Mouse (Mus musculus) small intestine, adult 2 months (tissue): ENCODE measurements around the gene Cacng4. TPM values are rescaled to one million over a fixed set of nuclear protein-coding genes. Genes with fewer than 3 reads are reported as not detected.

Experiments
- H3K27ac ChIP-seq: fragments of 200-500 bp; 2 replicates; pipeline ENCODE4 v1.5.1; 2012; ENCODE audit warnings: low read depth, low read length, control low read depth, inconsistent platforms; ENCODE audit not compliant: insufficient read depth
- H3K27me3 ChIP-seq: fragments of 200-500 bp; 2 replicates; pipeline ENCODE4 v1.6.1; 2012; ENCODE audit warnings: mild to moderate bottlenecking, moderate library complexity, low read length, inconsistent platforms; ENCODE audit not compliant: control insufficient read depth, insufficient read depth
- H3K36me3 ChIP-seq: fragments of 200-500 bp; 2 replicates; pipeline ENCODE4 v1.6.1; 2012; ENCODE audit warnings: mild to moderate bottlenecking, low read length, control low read depth, inconsistent platforms; ENCODE audit not compliant: control insufficient read depth, insufficient read depth
- H3K4me1 ChIP-seq: fragments of 200-500 bp; 2 replicates; pipeline ENCODE4 v1.6.1; 2012; ENCODE audit warnings: low read length, inconsistent platforms, mixed read lengths; ENCODE audit not compliant: control insufficient read depth, insufficient read depth, insufficient read length
- H3K4me3 ChIP-seq: fragments of 200-500 bp; 2 replicates; pipeline ENCODE4 v1.5.1; 2012; ENCODE audit warnings: low read depth, mild to moderate bottlenecking, control low read depth, inconsistent platforms, low read length, moderate library complexity
- CTCF ChIP-seq: fragments of 200-500 bp; IDR thresholded peaks from 2 replicates; pipeline ENCODE4 v1.5.1; 2012; ENCODE audit warnings: low read depth, mild to moderate bottlenecking, control low read depth, inconsistent platforms, low read length, moderate library complexity, mixed read lengths; ENCODE audit not compliant: insufficient replicate concordance, insufficient read length; ENCODE audit errors: extremely low read depth
- POLR2A ChIP-seq: fragments of 200-500 bp; IDR thresholded peaks from 2 replicates; pipeline ENCODE4 v1.6.1; 2012; ENCODE audit warnings: low read depth, mild to moderate bottlenecking, control low read depth, inconsistent platforms, low read length, moderate library complexity
- WGBS: fragments of 180-500 bp; shearing (Covaris S2); methylation state at CpG from one replicate; pipeline ENCODE4 v1.1.7; 2018; 5-methylcytosine and 5-hydroxymethylcytosine counted together
- polyA plus RNA-seq: library from polyadenylated mRNA; depleted of rRNA; stranded (reverse); fragments of >200 nt; gene quantifications from 2 replicates; pipeline ENCODE4 v1.2.3, GENCODE M21; 2012; rRNA removed

The Cacng4 gene
- polyA plus RNA-seq = 0.18 and 0.24 TPM in 2 replicates

DNA sequence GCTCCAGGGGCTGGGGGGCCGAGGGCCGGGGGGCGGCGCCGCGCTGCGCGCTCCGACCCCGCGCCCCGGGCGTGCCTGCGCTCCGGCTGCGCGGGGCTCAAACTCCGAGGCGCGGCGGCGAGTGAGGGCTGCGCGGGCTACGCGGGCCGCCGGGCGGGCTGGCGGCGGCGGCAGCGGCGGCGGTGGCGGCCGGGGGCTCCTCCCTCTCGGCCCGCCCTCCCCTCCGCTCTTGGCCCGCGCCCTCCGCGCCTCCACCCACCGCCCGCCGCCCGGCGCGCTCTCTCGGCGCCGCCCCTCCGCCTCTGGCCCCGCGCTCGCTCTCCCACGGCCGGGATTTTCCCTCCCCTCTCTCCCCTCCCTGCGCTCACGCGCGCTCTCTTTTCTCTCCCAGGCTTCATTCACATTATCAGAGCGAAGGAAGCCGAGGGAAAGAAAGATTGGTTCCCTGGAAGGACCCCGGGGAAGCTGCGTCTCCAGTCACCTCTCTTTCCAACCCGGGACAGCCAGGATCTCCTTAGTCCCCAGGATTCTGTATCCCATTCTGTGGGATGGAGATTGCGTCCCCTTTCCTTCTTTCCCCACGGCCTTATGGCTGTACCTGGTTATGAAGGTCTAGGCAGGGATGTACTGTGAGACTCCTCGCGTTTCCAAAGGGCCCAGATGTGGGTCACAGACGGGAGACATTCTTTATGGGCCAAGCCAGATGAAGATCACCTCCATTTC lies at the start of gene Cacng4:
Gene Cacng4, minus strand, starts transcription at position 11 of the 723 bp plus-strand sequence.
- Histone ChIP-seq H3K36me3 (no peaks in the 10 kb centered on the region), H3K27me3 (peaks cover 53% of the 10 kb centered on the region), H3K4me3 (peak within 1 kb of the TSS; percentile 48), H3K27ac (no peak within 1 kb of the TSS), H3K4me1 (peaks cover 4% of the 10 kb centered on the region)
- 9% methylated on average over 30 of the region's 73 CpGs for WGBS
- TF ChIP-seq POLR2A = no peak
- TF ChIP-seq CTCF = no peak

GRCm38 (mm10) chr11:107833351-107834040 lies 39.1 kb upstream of the Cacng4 start:
- Histone ChIP-seq H3K36me3 (no peaks in the 10 kb centered on the region), H3K4me3 (no peak overlapping the region), H3K27me3 (no peaks in the 10 kb centered on the region), H3K27ac (no peak overlapping the region), H3K4me1 (no peaks in the 10 kb centered on the region)
- 58% methylated on average over 7 of the region's 7 CpGs for WGBS
- TF ChIP-seq POLR2A = no peak
- TF ChIP-seq CTCF = no peak

DNA sequence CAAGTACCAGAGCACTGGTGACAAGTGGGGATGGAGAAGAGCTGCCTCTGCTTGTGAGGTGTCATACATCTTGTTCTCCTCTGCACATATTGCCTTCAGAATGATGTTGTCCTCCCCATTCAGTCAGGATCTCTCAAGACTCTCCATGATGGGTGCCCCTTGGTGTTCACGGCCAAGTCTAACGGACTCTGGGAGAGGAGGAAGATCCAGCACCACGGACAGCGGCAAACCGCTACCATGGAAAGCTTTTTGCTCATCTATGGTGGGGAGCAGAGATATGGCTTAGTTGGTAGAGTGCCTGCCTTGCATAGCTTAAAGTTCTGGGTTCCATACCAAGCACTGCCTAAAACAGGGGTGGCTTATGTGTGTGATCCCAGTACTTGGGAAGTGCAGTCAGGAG lies 22.8 kb upstream of the Cacng4 start:
- Histone ChIP-seq H3K4me1 (no peaks in the 10 kb centered on the region), H3K27ac (no peak overlapping the region), H3K4me3 (no peak overlapping the region), H3K36me3 (no peaks in the 10 kb centered on the region), H3K27me3 (no peaks in the 10 kb centered on the region)
- TF ChIP-seq CTCF = no peak
- TF ChIP-seq POLR2A = no peak
- 53% methylated on average over 5 of the region's 5 CpGs for WGBS

DNA sequence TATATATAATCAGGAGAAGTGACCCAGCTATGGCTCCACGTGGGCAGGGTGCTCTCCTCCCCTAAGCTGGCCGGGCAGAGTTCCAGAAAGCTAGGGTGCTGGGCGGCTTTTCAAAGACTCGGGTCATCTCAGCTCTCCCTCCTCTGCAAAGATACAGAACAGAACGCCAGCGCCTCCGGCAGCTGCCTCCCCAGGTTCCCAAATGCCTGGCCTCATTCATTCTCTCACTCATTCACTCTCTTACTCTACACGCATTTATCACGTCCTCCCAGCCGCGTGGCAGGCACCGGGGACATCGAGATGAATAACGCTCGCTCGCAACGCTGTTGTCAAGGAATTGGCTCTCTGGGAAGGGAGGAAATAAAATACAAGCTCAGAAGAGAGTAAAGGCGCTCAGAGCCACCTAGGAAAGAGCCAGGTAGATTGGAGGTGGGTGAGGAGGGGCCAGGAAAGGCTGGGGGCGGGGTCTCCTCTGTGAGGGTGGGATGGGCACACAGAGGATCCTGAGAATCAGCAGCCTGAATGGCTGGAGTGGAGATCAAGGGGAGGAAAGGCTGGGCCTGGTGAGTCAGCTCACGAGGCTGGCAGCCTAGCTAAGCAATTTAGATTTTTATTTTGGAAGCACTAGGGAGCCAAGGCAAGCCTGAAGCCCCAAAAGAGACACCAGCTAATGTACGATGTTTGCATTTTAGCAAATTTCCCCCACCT lies 18.7 kb upstream of the Cacng4 start:
- Histone ChIP-seq H3K27ac (no peak overlapping the region), H3K4me1 (no peaks in the 10 kb centered on the region), H3K36me3 (no peaks in the 10 kb centered on the region), H3K27me3 (no peaks in the 10 kb centered on the region), H3K4me3 (no peak overlapping the region)
- TF ChIP-seq POLR2A (no peak), CTCF (no peak)
- 29% methylated on average over 21 of the region's 21 CpGs for WGBS

DNA sequence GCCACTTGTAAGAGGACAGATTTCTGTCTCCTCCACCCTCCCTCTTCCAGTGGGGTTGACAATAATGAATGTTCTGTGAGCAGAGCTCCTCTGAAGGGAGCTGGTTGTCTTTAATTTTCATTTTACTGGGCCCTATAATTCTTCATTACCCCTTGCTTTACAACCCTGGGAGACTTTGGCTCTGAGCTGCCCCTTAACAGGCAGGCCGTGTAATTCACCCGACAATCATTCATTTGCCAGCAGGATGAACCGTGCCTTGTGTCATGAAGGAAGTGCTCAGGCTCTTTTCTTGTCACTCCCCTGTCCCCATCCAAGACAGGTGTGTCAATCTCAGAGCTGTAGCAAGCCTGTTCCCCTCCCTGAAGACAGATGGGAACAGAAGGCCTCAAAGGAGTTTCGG lies 18.1 kb upstream of the Cacng4 start:
- H3K27ac ChIP-seq = no peak overlapping the region
- H3K27me3 ChIP-seq = no peaks in the 10 kb centered on the region
- no peaks in the 10 kb centered on the region for H3K36me3 ChIP-seq
- no peak overlapping the region for H3K4me3 ChIP-seq
- no peaks in the 10 kb centered on the region for H3K4me1 ChIP-seq
- no peak for TF ChIP-seq CTCF
- WGBS = 39% methylated on average over 4 of the region's 4 CpGs

DNA sequence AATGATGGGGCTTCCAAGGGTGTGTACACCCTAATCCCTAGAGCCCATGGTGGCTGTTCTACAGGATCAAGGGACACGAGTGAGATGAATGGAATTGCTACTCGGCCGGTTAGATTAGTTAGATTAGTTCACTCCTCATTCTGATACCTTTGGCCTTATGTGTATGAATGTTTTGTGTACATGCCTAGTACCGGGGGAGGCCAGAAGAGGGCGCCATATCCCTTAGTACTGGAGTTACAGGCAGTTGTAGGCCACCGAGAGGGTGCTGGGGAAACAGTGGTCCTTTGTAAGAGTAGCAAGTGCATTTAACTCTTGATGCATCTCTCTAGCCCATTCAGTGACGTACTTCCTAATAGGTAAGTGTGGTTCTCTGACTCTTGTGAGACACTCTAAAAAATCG lies 14.2 kb upstream of the Cacng4 start:
- TF ChIP-seq POLR2A = no peak
- peak; percentile 24; the same call in 1 of the 2 replicates for TF ChIP-seq CTCF
- H3K27ac ChIP-seq = no peak overlapping the region
- no peaks in the 10 kb centered on the region for H3K27me3 ChIP-seq
- 60% methylated on average over 8 of the region's 8 CpGs for WGBS
- H3K36me3 ChIP-seq = no peaks in the 10 kb centered on the region
- no peaks in the 10 kb centered on the region for H3K4me1 ChIP-seq
- H3K4me3 ChIP-seq = no peak overlapping the region

GRCm38 (mm10) chr11:107806058-107806457 lies 11.7 kb upstream of the Cacng4 start:
- no peaks in the 10 kb centered on the region for H3K27me3 ChIP-seq
- WGBS = 75% methylated on average over 1 of the region's 1 CpGs
- H3K36me3 ChIP-seq = no peaks in the 10 kb centered on the region
- TF ChIP-seq POLR2A (no peak), CTCF (no peak)
- no peak overlapping the region for H3K4me3 ChIP-seq
- no peaks in the 10 kb centered on the region for H3K4me1 ChIP-seq
- H3K27ac ChIP-seq = no peak overlapping the region
